Comparison of ENCODE assay signal across 9 mouse cellular contexts in genomic region chr9:45098426-45098825, GRCm38 (mm10). TPM values are rescaled to one million over a fixed set of nuclear protein-coding genes. Genes with fewer than 3 reads are reported as not detected.
"Had no signal": no experiment of that assay in that cellular context is flagged by ENCODE, and none has a peak within 500 bp of the region (broad histone marks: within the 10 kb centered on the region; RNA-seq: fewer than 3 reads in every experiment).

No protein-coding gene starts in this region.

- DNase-seq: kidney, adult 11 months; kidney, adult 9 months; kidney, postnatal 4 days; lung, embryonic 14.5 days; lung, postnatal 10 days; lung, postnatal 4 days had no signal

- ATAC-seq: liver, embryonic 12.5 days; midbrain, embryonic 15.5 days had no signal

RNA-seq across cellular contexts. Expression of gene Scn4b, which starts 39.8 kb away (rescaled TPM):
- total RNA-seq: monocyte, adult 5-6 weeks had no signal

RNA-seq across cellular contexts. Expression of gene Mpzl2, which starts 58.8 kb away (rescaled TPM):
- total RNA-seq: monocyte, adult 5-6 weeks had no signal
